Mouse (Mus musculus): ENCODE measurements around the gene Pyroxd2. TPM values are rescaled to one million over a fixed set of nuclear protein-coding genes. Genes with fewer than 3 reads are reported as not detected.
"Not testable (repeated sequence)": the region's sequence is repeated elsewhere in the genome, so short reads cannot be mapped to it uniquely, and the experiment has no call there.

Pyroxd2 gene
- total RNA-seq, 2 experiments from 2014 or later = 0.53 to 0.97 TPM

DNA sequence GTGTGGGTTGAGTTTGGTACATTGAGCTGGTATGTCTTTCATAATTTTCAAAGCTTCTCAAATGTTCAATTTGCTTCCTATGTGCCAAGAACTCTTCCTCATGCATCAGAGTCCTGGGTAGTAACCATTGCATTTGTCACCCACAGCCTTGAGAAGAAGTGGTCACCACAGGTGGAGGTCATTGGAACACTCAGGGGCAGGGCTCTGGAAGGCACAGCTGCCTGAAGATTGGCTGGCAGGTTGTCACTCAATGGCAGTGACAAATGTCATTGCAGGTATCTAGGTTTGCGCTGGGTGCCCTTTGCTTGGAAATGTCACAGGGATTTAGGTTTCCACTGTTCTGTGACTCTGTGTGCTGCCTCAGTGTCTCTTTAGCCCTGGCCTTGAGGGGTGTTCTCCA is 62.3 kb downstream of the Pyroxd2 start:
- no peak for DNase-seq (ENCODE audit: low spot score)

DNA sequence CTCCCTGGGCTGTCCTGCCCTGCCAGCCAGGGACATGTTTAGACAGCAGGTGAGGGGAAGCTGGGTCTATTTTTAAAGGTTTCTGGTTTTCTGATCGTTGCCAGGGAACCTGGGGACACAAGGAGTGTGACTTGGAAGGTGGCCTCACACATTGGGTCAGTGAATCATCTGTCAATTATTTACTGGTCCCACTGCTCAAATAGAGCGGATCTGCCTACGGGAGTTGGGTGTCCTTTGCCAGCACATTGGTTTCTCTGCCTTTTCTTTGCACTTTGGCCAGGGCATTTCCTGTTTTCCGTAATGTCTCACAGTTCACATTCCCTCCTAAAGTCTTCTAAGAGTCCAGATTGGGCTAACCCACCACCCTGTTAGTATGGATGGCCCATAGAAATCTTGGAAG is 62.8 kb downstream of the Pyroxd2 start:
- DNase-seq (ENCODE audit: low spot score) = no peak

DNA sequence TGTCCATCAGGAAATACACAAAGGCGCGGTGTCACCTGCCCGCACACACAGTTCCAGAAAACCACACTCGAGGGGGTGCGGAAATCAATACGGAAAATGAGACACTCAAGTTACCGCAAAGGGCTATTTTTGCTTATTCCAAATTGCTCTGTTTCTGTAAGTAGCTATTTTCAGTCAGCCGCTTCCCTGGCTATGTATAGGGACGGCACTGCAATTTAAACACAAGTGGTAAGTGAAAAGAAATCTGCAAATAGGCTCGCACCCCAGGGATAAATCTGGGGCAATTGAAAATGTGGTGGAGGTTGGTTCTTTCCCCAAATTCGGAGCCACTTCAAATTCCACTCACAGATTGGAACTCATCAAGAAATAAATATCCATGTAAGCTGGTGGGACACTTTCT is 63.3 kb downstream of the Pyroxd2 start:
- no peak for DNase-seq (ENCODE audit: low spot score)

DNA sequence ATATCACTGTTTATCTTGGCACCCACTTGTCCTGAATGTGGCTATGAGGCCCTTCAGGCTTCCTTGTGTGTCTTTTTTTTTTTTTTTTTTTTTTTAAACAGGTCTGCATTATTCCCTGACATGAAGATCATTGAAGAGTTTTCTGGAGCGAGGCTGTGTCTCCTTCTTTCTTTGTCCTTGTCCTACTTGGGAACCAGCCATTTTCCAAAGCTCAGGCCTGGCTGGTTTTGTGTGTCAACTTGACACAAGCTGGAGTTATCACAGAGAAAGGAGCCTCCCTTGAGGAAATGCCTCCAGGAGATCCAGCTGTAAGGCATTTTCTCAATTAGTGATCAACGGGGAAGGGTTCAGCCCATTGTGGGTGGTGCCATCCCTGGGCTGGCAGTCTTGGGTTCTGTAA is 69.8 kb downstream of the Pyroxd2 start:
- DNase-seq (ENCODE audit: low spot score) = not testable (repeated sequence)

DNA sequence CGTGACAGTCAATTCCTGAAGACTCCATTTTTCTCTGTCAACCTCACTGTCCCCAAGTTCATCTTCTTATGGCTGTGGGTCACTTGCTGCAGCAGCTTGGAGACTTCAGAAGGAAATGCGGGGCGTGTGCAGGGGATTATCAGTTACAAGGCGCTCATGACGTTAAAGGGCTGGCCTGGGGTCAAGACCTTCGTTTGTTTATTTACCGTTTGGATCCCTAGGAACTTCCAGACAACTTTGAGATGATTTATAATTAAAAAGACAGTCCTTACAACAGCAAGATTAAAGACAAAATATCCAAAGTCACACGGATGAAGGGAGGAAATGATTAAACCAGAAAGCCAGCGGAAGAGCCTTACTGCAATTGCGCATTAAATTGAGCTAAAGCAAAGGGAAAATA is 74.4 kb downstream of the Pyroxd2 start:
- DNase-seq (ENCODE audit: low spot score) = no peak

DNA sequence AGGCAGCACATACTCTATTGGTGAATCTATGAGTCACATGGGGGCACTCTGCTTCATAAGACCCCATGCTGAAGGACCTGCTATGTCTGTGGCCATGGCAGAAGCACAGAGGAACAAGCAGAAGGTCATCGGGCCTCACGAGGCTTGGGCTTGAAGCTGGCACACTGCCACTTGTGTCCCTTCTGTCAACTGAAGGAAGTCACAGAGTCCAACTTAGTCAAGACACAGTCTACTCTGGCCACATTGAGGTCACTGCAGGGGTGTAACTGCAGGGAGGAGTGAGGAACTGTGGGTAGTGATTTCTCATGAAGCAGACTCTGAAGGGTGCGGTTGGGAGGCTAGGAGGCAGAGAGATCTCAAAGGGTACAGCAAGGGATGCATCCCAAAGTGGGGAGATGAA is 75.1 kb downstream of the Pyroxd2 start:
- DNase-seq (ENCODE audit: low spot score) = no peak

DNA sequence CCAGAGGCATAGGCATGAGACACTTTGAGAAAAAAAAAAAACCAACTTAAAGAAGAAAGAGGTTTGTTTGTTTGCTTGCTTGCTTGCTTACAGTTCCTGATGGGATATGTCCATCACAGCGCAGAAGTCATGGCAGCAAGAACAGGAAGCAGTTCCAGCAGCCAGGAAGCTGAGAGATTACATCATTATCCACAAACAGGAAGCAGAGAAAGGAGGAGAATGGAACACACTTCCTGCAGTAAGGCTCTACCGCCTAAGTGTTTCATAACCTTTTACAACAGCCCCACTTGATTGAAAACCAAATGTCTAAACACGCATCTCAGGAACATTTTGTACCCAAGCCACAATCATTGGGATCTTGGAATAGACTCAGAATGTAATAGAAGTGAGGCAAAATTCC is 75.6 kb downstream of the Pyroxd2 start:
- no peak for DNase-seq (ENCODE audit: low spot score)

Other genes with a start within 250 kb of the Pyroxd2 start
- gene R3hcc1l, start 234.0 kb downstream of the Pyroxd2 start, total RNA-seq (2021) = 10 to 100 TPM; 12.1 to 12.3 TPM
- gene Loxl4, start 140.0 kb downstream of the Pyroxd2 start, total RNA-seq (2021) = 1 to 10 TPM in 1 of 2 experiments, under 1 TPM in 1; 0.64 to 1.5 TPM
- gene Hps1, start 27.2 kb upstream of the Pyroxd2 start, total RNA-seq (2021) = under 1 TPM; 0.73 to 0.97 TPM

Data from gastrocnemius, adult 18-20 months (tissue).